Mouse (Mus musculus): ENCODE measurements around the gene Gm4881.

GRCm38 (mm10) chr7:24953966-24954365, 9.7 kb upstream of the Gm4881 start:
- TF ChIP-seq CTCF (conservative IDR thresholded peaks at IDR 0.05; ENCODE audit: low read length), result no peak
- no peak for TF ChIP-seq POU5F1 (IDR thresholded peaks at IDR 0.05; ENCODE audit: borderline replicate concordance, low read length)

All from E14TG2a.4 (cell line).